8 mouse cellular contexts compared by ENCODE assay signal in the genomic region with DNA sequence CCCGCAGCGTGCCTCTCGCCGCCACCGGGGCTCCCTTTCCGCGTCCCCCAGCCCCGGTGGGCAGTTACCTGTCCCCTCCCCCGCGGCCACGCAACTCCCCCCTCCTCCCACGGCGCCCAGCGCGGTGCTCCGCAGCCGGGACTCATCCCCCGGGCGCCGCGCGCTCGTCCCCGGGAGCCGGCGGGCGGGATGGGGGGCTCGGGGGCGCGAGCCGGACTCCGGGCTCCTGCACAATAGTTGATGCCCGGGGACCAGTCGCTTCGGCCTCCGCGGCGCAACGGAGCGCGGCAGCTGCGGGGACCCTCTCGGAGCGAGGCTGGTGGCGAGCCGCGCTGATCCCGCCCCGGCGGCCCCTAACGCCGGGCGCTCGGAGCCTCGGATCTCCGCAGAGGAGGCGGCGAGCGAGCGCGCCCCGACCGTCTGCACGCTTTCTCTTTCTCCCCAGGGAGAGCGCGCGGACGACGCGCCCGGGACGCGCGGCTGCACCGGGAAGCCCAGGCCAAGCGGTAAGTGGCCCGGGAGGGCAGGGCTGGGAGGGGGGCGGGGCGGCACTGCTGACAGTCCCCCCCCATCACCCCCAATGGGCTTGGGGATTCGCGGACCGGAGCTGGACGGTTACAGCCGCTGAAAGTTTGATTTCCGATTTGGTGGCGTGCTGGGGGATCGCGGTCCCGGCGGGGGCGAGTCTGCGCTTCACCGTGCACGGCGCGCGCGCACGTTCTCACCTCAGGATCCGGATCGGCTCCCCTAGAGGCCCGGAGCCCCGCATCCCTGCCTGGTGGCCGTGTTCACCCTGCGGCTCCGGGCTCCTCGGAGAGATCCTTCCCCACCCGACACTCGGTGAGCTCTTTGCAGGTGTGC. TPM values are rescaled to one million over a fixed set of nuclear protein-coding genes. Genes with fewer than 3 reads are reported as not detected.
A peak's percentile ranks its signal among the peaks of the same experiment; 100 is the strongest.
DNase-seq lines count a peak whose midpoint lies in the region; ATAC-seq and TF ChIP-seq lines count a peak whose summit lies in the region.

No protein-coding gene starts in this region.

- peak overlapping the region; percentile 90 for H3K27ac ChIP-seq in hindbrain, postnatal 0 days
- H3K27ac ChIP-seq in left cerebral cortex, adult 2 months = peak overlapping the region; percentile 95

- peak overlapping the region; percentile 89 for H3K9ac ChIP-seq in hindbrain, postnatal 0 days (replicated peaks; ENCODE audit: low read length)

- H3K36me3 ChIP-seq in hindbrain, postnatal 0 days (ENCODE audit: insufficient read depth, low read length) = no peaks in the 10 kb centered on the region

- intact Hi-C loops in left cerebral cortex, adult 2 months (cut with DNase I) = loop anchor here (1.0 to 5.0 kb wide), 9 partner anchors 47 to 300 kb away; no protein-coding TSS in a partner anchor

- 0 out of 2 replicates have a peak, but pooled peaks have one; percentile 8 for TF ChIP-seq CTCF in hindbrain, postnatal 0 days (IDR thresholded peaks at IDR 0.05; ENCODE audit: low read depth)
- TF ChIP-seq CTCF in left cerebral cortex, adult 2 months (IDR thresholded peaks at IDR 0.05) = no peak; the same call in 1 of the 2 replicates

- no peaks in the 10 kb centered on the region for H3K9me3 ChIP-seq in hindbrain, postnatal 0 days (ENCODE audit: low read length)

- peak overlapping the region; percentile 100 for H3K4me2 ChIP-seq in hindbrain, postnatal 0 days (ENCODE audit: low read depth, low read length)

- no peaks in the 10 kb centered on the region for H3K27me3 ChIP-seq in hindbrain, postnatal 0 days (ENCODE audit: insufficient read depth, low read length)

- H3K4me1 ChIP-seq in hindbrain, postnatal 0 days (ENCODE audit: insufficient read depth, low read length) = peaks cover 17% of the 10 kb centered on the region

- peak; percentile 71 for ATAC-seq in hindbrain, postnatal 0 days

- peak; percentile 79 for DNase-seq in NIH3T3 (ENCODE audit: low read depth)
- DNase-seq in cerebellum, postnatal 25 days = peak; percentile 81 to 82
- DNase-seq in gastrocnemius, adult 8-10 months (ENCODE audit: low spot score in 2 of 2) = peak; percentile 22 to 39
- DNase-seq in hindbrain, postnatal 0 days (ENCODE audit: low spot score) = peak; percentile 78
- peak; percentile 79 to 80 for DNase-seq in left cerebral cortex, adult 2 months (ENCODE audit: extremely low spot score in 1 of 2, low spot score in 2 of 2)
- DNase-seq in lung, postnatal 4 days = peak; percentile 78 to 85
- DNase-seq in retina, postnatal 7 days (ENCODE audit: low read depth, low spot score) = peak; percentile 48
- peak; percentile 84 for DNase-seq in urinary bladder, adult 2 months (ENCODE audit: low spot score)

- H3K4me3 ChIP-seq in hindbrain, postnatal 0 days (ENCODE audit: low read length) = peak overlapping the region; percentile 82
- peak overlapping the region; percentile 65 for H3K4me3 ChIP-seq in left cerebral cortex, adult 2 months

- WGBS in hindbrain, postnatal 0 days = under 1% methylated on average over 98 of the region's 109 CpGs

RNA-seq across cellular contexts. Expression of gene Sipa1l1, which starts 0.7 kb away (rescaled TPM):
- 1 to 10 TPM; 6.1 to 9.7 (median 7.3) TPM for total RNA-seq in gastrocnemius, adult 8-10 months (2022)
- total RNA-seq in hindbrain, postnatal 0 days (2014; rRNA removed) = 22.9 and 24.3 TPM in 2 replicates
- polyA plus RNA-seq in hindbrain, postnatal 0 days (2015; fragmentation: Nextera tagmentation; extraction: Ambion mirVana) = 7.6 and 8.2 TPM in 2 replicates
- 100 to 1,000 TPM; 311 to 327 TPM for total RNA-seq in left cerebral cortex, adult 2 months (2021)
- 17.5 and 21.7 TPM in 2 replicates for polyA plus RNA-seq in urinary bladder, adult 2 months (2012; rRNA removed)

Comparison
In these comparisons a context has a peak if more than half of its experiments do, and no peak if none do; other contexts are left out.
1. Peak in every context shown above with its lines: DNase-seq, ATAC-seq, H3K4me3 ChIP-seq and H3K27ac ChIP-seq.
2. DNase-seq: peak in every context shown above with its lines; median percentile 84 in urinary bladder, adult 2 months; 82 in cerebellum, postnatal 25 days; 82 in lung, postnatal 4 days; 80 in left cerebral cortex, adult 2 months; 79 in NIH3T3; 78 in hindbrain, postnatal 0 days; 48 in retina, postnatal 7 days; 30 in gastrocnemius, adult 8-10 months.
3. RNA of gene Sipa1l1, which starts 0.7 kb away (total RNA-seq): 311 to 327 TPM in left cerebral cortex, adult 2 months; 22.9 to 24.3 TPM in hindbrain, postnatal 0 days and 6.1 to 9.7 TPM in gastrocnemius, adult 8-10 months; every median in the first group is over 10 times any median in the second.